Mouse (Mus musculus): Measurements from ENCODE around the gene Dock1. TPM values are rescaled to one million over a fixed set of nuclear protein-coding genes. Genes with fewer than 3 reads are reported as not detected.

The Dock1 gene
- polyA plus RNA-seq, 1 experiment from 2014 or later = 18.4 TPM

GRCm38 (mm10) chr7:134772363-134772762 lies 101.9 kb downstream of the Dock1 start:
- no peaks in the 10 kb centered on the region for H3K9me3 ChIP-seq
- ATAC-seq (ENCODE audit: low FRiP score, low read depth) = no peak
- WGBS = 89% methylated on average over 7 of the region's 7 CpGs
- H3K4me1 ChIP-seq = peaks cover 11% of the 10 kb centered on the region
- no peak overlapping the region for H3K27ac ChIP-seq
- H3K4me2 ChIP-seq (replicated peaks) = no peak overlapping the region
- H3K36me3 ChIP-seq = peaks cover 6% of the 10 kb centered on the region
- H3K27me3 ChIP-seq (replicated peaks) = no peaks in the 10 kb centered on the region
- H3K4me3 ChIP-seq = no peak overlapping the region
- H3K9ac ChIP-seq = no peak overlapping the region

GRCm38 (mm10) chr7:134772867-134773590 lies 102.6 kb downstream of the Dock1 start:
- peaks cover 5% of the 10 kb centered on the region; the same call in 1 of the 2 replicates for H3K36me3 ChIP-seq
- no peak overlapping the region for H3K4me3 ChIP-seq
- H3K27ac ChIP-seq = no peak overlapping the region
- WGBS = 84% methylated on average over 15 of the region's 15 CpGs
- no peaks in the 10 kb centered on the region for H3K9me3 ChIP-seq
- H3K4me1 ChIP-seq = peaks cover 11% of the 10 kb centered on the region
- H3K27me3 ChIP-seq (replicated peaks) = no peaks in the 10 kb centered on the region
- H3K4me2 ChIP-seq (replicated peaks) = no peak overlapping the region
- ATAC-seq (ENCODE audit: low FRiP score, low read depth) = no peak
- no peak overlapping the region for H3K9ac ChIP-seq

- Histone ChIP-seq H3K4me2 (replicated peaks) (no peak overlapping the region), H3K9ac (no peak overlapping the region), H3K9me3 (no peaks in the 10 kb centered on the region), H3K27me3 (replicated peaks) (no peaks in the 10 kb centered on the region), H3K36me3 (peaks cover 5% of the 10 kb centered on the region; the same call in 1 of the 2 replicates), H3K4me1 (peaks cover 11% of the 10 kb centered on the region), H3K27ac (no peak overlapping the region), H3K4me3 (no peak overlapping the region)
- 88% methylated on average over 6 of the region's 6 CpGs for WGBS
- ATAC-seq (ENCODE audit: low FRiP score, low read depth) = 0 out of 2 replicates have a peak, but pooled peaks have one; percentile 25
Observed at GRCm38 (mm10) chr7:134773761-134774415, 103.4 kb downstream of the Dock1 start.

GRCm38 (mm10) chr7:134774468-134775162 lies 104.2 kb downstream of the Dock1 start:
- WGBS = 70% methylated on average over 6 of the region's 6 CpGs
- H3K9me3 ChIP-seq = no peaks in the 10 kb centered on the region
- no peak for ATAC-seq (ENCODE audit: low FRiP score, low read depth)
- H3K4me3 ChIP-seq = no peak overlapping the region
- H3K36me3 ChIP-seq = peaks cover 5% of the 10 kb centered on the region; the same call in 1 of the 2 replicates
- H3K4me1 ChIP-seq = peaks cover 11% of the 10 kb centered on the region
- no peak overlapping the region for H3K4me2 ChIP-seq (replicated peaks)
- no peak overlapping the region for H3K27ac ChIP-seq
- H3K9ac ChIP-seq = no peak overlapping the region
- no peaks in the 10 kb centered on the region for H3K27me3 ChIP-seq (replicated peaks)

GRCm38 (mm10) chr7:134775671-134776070 lies 105.2 kb downstream of the Dock1 start:
- Histone ChIP-seq H3K9ac (no peak overlapping the region), H3K27me3 (replicated peaks) (no peaks in the 10 kb centered on the region), H3K36me3 (peaks cover 5% of the 10 kb centered on the region; the same call in 1 of the 2 replicates), H3K9me3 (no peaks in the 10 kb centered on the region), H3K4me2 (replicated peaks) (no peak overlapping the region), H3K4me1 (peaks cover 11% of the 10 kb centered on the region), H3K27ac (no peak overlapping the region), H3K4me3 (no peak overlapping the region)
- 90% methylated on average over 10 of the region's 10 CpGs for WGBS
- ATAC-seq (ENCODE audit: low FRiP score, low read depth) = no peak

- Histone ChIP-seq H3K27me3 (replicated peaks) (no peaks in the 10 kb centered on the region), H3K9me3 (no peaks in the 10 kb centered on the region), H3K4me2 (replicated peaks) (no peak overlapping the region), H3K36me3 (peaks cover 5% of the 10 kb centered on the region; the same call in 1 of the 2 replicates), H3K9ac (no peak overlapping the region), H3K4me1 (peaks cover 11% of the 10 kb centered on the region), H3K4me3 (no peak overlapping the region), H3K27ac (no peak overlapping the region)
- ATAC-seq (ENCODE audit: low FRiP score, low read depth) = no peak
- WGBS = 85% methylated on average over 6 of the region's 6 CpGs
Observed at GRCm38 (mm10) chr7:134776306-134776705, 105.9 kb downstream of the Dock1 start.

- Histone ChIP-seq H3K36me3 (no peaks in the 10 kb centered on the region), H3K4me1 (peaks cover 2% of the 10 kb centered on the region), H3K9me3 (no peaks in the 10 kb centered on the region), H3K27ac (no peak overlapping the region), H3K4me3 (no peak overlapping the region), H3K4me2 (replicated peaks) (no peak overlapping the region), H3K27me3 (replicated peaks) (no peaks in the 10 kb centered on the region), H3K9ac (no peak overlapping the region)
- no peak for ATAC-seq (ENCODE audit: low FRiP score, low read depth)
- WGBS = 95% methylated on average over 3 of the region's 3 CpGs
Observed at GRCm38 (mm10) chr7:134779761-134780160, 109.3 kb downstream of the Dock1 start.

- H3K4me3 ChIP-seq = no peak overlapping the region
- H3K9me3 ChIP-seq = no peaks in the 10 kb centered on the region
- H3K27ac ChIP-seq = no peak overlapping the region
- no peak for ATAC-seq (ENCODE audit: low FRiP score, low read depth)
- H3K36me3 ChIP-seq = no peaks in the 10 kb centered on the region
- no peak overlapping the region for H3K4me2 ChIP-seq (replicated peaks)
- 91% methylated on average over 4 of the region's 4 CpGs for WGBS
- no peak overlapping the region for H3K9ac ChIP-seq
- no peaks in the 10 kb centered on the region for H3K4me1 ChIP-seq
- no peaks in the 10 kb centered on the region for H3K27me3 ChIP-seq (replicated peaks)
Observed at GRCm38 (mm10) chr7:134787110-134787509, 116.7 kb downstream of the Dock1 start.

- H3K9ac ChIP-seq = no peak overlapping the region
- 93% methylated on average over 3 of the region's 3 CpGs for WGBS
- H3K4me2 ChIP-seq (replicated peaks) = no peak overlapping the region
- no peak for ATAC-seq (ENCODE audit: low FRiP score, low read depth)
- H3K4me1 ChIP-seq = no peaks in the 10 kb centered on the region
- no peak overlapping the region for H3K4me3 ChIP-seq
- no peaks in the 10 kb centered on the region for H3K9me3 ChIP-seq
- H3K36me3 ChIP-seq = no peaks in the 10 kb centered on the region
- H3K27ac ChIP-seq = no peak overlapping the region
- no peaks in the 10 kb centered on the region for H3K27me3 ChIP-seq (replicated peaks)
Observed at GRCm38 (mm10) chr7:134794889-134795288, 124.4 kb downstream of the Dock1 start.

GRCm38 (mm10) chr7:134800079-134800478 lies 129.6 kb downstream of the Dock1 start:
- no peaks in the 10 kb centered on the region for H3K27me3 ChIP-seq (replicated peaks)
- no peak overlapping the region for H3K27ac ChIP-seq
- ATAC-seq (ENCODE audit: low FRiP score, low read depth) = no peak
- H3K4me2 ChIP-seq (replicated peaks) = no peak overlapping the region
- H3K36me3 ChIP-seq = no peaks in the 10 kb centered on the region
- no peak overlapping the region for H3K9ac ChIP-seq
- H3K4me1 ChIP-seq = no peaks in the 10 kb centered on the region
- WGBS = 64% methylated on average over 4 of the region's 4 CpGs
- no peak overlapping the region for H3K4me3 ChIP-seq
- no peaks in the 10 kb centered on the region for H3K9me3 ChIP-seq

- H3K9me3 ChIP-seq = no peaks in the 10 kb centered on the region
- no peak overlapping the region for H3K4me3 ChIP-seq
- H3K27ac ChIP-seq = no peak overlapping the region
- H3K4me2 ChIP-seq (replicated peaks) = no peak overlapping the region
- H3K36me3 ChIP-seq = no peaks in the 10 kb centered on the region
- no peaks in the 10 kb centered on the region for H3K27me3 ChIP-seq (replicated peaks)
- peaks cover 4% of the 10 kb centered on the region; the same call in 1 of the 2 replicates for H3K4me1 ChIP-seq
- ATAC-seq (ENCODE audit: low FRiP score, low read depth) = no peak
- 81% methylated on average over 4 of the region's 4 CpGs for WGBS
- H3K9ac ChIP-seq = no peak overlapping the region
Observed at GRCm38 (mm10) chr7:134804422-134804821, 134.0 kb downstream of the Dock1 start.

- H3K4me3 ChIP-seq = no peak overlapping the region
- H3K27me3 ChIP-seq (replicated peaks) = no peaks in the 10 kb centered on the region
- 77% methylated on average over 6 of the region's 6 CpGs for WGBS
- H3K4me1 ChIP-seq = peaks cover 4% of the 10 kb centered on the region; the same call in 1 of the 2 replicates
- no peak overlapping the region for H3K27ac ChIP-seq
- no peak overlapping the region for H3K4me2 ChIP-seq (replicated peaks)
- H3K9me3 ChIP-seq = no peaks in the 10 kb centered on the region
- no peak for ATAC-seq (ENCODE audit: low FRiP score, low read depth)
- no peak overlapping the region for H3K9ac ChIP-seq
- no peaks in the 10 kb centered on the region for H3K36me3 ChIP-seq
Observed at GRCm38 (mm10) chr7:134806799-134807198, 136.3 kb downstream of the Dock1 start.
